Mouse (Mus musculus) mature B cell (primary cell): ENCODE results near the gene Wwc2.

ENCODE experiments used
- in situ Hi-C: fragments of 300-500 bp; cut with MboI; formaldehyde crosslinking; loops from 2 replicates; pipeline ENCODE4 v1.14.3; 2019

Wwc2 gene

DNA sequence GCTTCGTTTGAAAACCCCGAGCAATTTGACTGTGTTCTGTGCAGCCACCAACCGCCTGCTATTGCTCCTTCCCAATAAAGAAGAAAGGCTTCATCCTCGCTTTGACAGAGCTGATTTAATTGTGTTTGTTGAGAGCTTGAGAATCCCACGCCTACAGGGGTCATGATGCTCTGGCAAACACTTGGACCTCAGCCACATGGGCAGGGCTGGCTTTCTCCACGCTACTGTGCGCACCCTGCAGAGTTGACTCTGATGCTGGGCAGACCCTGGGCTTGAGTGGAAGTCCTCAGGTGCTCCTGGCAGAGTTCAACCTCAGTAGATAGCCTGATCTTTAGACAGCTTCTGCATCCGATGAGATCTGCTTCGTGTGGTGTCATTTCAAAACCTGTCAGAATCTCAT lies 198.7 kb downstream of the Wwc2 start:
- in situ Hi-C loops: no loop called here

DNA sequence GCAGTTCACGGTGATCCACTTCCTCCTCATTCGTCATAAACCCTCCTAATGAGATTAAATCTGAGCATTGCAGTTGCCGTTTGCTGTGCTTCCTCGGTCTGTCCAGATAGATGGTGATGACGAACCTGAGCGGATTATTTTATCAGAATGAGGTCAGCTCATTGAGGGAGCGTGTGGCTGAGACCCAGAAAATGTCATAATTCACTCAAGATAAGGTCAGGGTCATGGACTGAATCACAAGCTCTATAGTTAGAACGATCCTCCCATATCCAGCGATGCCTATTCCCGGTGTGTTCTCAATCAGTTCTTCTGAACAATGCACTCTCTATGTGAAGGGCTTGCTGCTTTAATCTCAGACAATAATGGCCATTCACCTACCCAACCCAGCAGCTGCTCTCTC lies 203.0 kb downstream of the Wwc2 start:
- in situ Hi-C loops: no loop called here

DNA sequence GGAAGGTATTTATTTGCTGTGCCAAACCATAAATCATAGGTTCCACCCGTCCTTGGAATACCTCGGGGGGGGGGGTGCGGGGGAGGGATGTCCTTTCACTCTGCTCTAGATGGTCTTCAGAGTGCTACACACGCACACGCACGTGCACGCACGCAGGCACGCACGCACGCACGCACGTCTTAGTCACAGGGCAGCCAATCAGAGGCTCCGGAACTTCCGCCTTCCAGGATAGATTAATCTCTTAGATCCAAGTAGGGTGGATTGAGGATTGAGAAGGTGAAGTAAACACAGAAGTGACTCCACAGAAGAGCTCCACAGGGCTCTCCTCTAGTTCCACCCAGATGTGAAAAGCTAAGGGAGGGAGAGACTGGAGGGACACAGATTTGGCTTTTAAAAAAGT lies 204.4 kb downstream of the Wwc2 start:
- in situ Hi-C loops: no loop called here

GRCm38 (mm10) chr8:47784436-47784835 lies 206.3 kb downstream of the Wwc2 start:
- in situ Hi-C loops: no loop called here

DNA sequence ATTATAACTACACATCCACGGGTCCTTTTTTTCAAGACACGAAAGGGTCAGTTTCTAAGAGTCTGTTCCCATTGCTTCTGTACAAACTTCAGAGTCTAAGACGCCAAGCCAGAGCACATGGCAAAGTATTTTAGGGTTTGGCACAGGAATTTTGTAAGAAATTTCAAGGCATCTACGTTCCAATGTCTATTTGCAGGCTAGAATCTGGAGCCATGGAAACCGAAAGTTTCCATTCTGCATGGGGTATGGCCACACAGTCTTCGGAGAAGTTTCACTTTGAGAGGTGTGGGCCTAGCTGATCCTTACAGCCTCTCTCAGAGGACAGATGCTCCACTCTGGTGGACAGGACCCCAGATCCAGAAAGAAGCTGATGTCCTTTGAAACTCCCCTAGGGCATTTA lies 206.8 kb downstream of the Wwc2 start:
- in situ Hi-C loops: no loop called here

DNA sequence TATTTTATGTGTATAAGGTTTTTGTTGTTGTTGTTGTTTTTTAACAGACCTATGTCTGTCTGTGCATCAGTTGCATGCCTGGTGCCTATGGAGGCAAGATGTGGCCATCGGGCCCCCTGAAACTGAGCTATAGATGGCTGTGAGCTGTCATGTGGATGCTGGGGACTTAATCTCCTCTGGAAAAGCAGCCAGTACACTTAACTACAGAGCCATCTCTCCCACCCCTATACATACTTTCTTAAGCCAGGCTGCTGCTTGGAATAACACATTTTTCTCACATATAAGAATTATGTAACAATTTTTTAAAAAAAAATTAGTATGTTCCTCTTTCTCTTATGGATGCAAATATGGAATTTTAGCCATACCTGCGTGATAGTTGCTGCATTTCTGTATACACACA lies 207.2 kb downstream of the Wwc2 start:
- in situ Hi-C loops: no loop called here

- in situ Hi-C loops: no loop called here
These were observed 208.8 kb downstream of the Wwc2 start for GRCm38 (mm10) chr8:47781881-47782280.

DNA sequence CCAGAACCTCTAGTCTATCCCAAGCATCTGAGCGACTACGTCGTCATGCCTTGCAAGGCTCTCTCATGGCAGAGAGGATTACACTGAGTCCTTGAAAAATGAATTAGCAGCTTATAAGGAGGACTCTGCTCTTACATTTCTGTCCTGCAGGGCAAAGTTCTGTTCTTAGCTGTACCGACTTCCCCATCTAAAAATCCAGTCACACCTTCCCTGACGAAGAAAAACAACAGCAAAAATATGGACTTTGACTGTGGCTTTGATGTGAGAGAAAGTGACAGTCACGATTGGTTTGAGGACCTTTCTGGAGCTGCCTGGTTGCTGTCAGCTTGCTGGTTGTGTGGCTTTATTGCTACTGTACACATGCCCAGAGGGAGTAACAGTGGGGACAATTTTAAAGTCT lies 211.1 kb downstream of the Wwc2 start:
- in situ Hi-C loops: no loop called here

- in situ Hi-C loops: no loop called here
These were observed 213.3 kb downstream of the Wwc2 start for GRCm38 (mm10) chr8:47777415-47777814.
